Mouse (Mus musculus) kidney, adult 2 months (tissue): ENCODE results near the gene Cdc20. TPM values are rescaled to one million over a fixed set of nuclear protein-coding genes. Genes with fewer than 3 reads are reported as not detected.

ENCODE experiments used
- DNase-seq: peaks from one replicate; pipeline ENCODE4 v3.0.0; 2021
- H3K27ac ChIP-seq: fragments of 200-500 bp; 2 replicates; pipeline ENCODE4 v1.5.1; 2012; ENCODE audit warnings: low read depth, low read length, control low read depth, inconsistent platforms; ENCODE audit not compliant: insufficient read depth
- H3K27me3 ChIP-seq: fragments of 200-500 bp; replicated peaks from 2 replicates; pipeline ENCODE4 v1.6.1; 2012; ENCODE audit warnings: mild to moderate bottlenecking, moderate library complexity, low read length, inconsistent platforms; ENCODE audit not compliant: control insufficient read depth, insufficient read depth
- H3K36me3 ChIP-seq: fragments of 200-500 bp; 2 replicates; pipeline ENCODE4 v1.6.1; 2012; ENCODE audit warnings: mild to moderate bottlenecking, moderate library complexity, low read length, inconsistent platforms; ENCODE audit not compliant: control insufficient read depth, insufficient read depth
- H3K4me1 ChIP-seq: fragments of 200-500 bp; 2 replicates; pipeline ENCODE4 v1.6.1; 2011; ENCODE audit warnings: low read length; ENCODE audit not compliant: control insufficient read depth, insufficient read depth
- H3K4me3 ChIP-seq: fragments of 200-500 bp; 2 replicates; pipeline ENCODE4 v1.5.1; 2011; ENCODE audit warnings: mild to moderate bottlenecking, low read depth, low read length, control low read depth; ENCODE audit not compliant: insufficient read depth
- CTCF ChIP-seq: fragments of 200-500 bp; conservative IDR thresholded peaks from 2 replicates; pipeline ENCODE4 v1.5.1; 2011; ENCODE audit warnings: low read depth, mild to moderate bottlenecking, control low read depth, low read length, moderate library complexity, mixed read lengths; ENCODE audit not compliant: insufficient read depth, insufficient read length
- POLR2A ChIP-seq: fragments of 200-500 bp; IDR thresholded peaks from one replicate; pipeline ENCODE4 v1.6.1; 2011; ENCODE audit warnings: low read depth, low read length, control low read depth
- WGBS: fragments of 180-500 bp; shearing (Covaris S2); methylation state at CpG from one replicate; pipeline ENCODE4 v1.1.7; 2018; 5-methylcytosine and 5-hydroxymethylcytosine counted together
- polyA plus RNA-seq: library from polyadenylated mRNA; depleted of rRNA; stranded (reverse); fragments of >200 nt; gene quantifications from 2 replicates; pipeline ENCODE4 v1.2.3, GENCODE M21; 2012

Cdc20 gene
- polyA plus RNA-seq, 1 experiment = 3.6 TPM

GRCm38 (mm10) chr4:118401918-118402317 is 35.2 kb downstream of the Cdc20 start:
- H3K36me3 ChIP-seq = peaks cover 3% of the 10 kb centered on the region
- no peaks in the 10 kb centered on the region for H3K27me3 ChIP-seq
- no peak for TF ChIP-seq POLR2A
- TF ChIP-seq CTCF = no peak
- no peak for DNase-seq
- no peaks in the 10 kb centered on the region for H3K4me1 ChIP-seq
- 75% methylated on average over 5 of the region's 5 CpGs for WGBS
- no peak overlapping the region for H3K27ac ChIP-seq
- H3K4me3 ChIP-seq = no peak overlapping the region

GRCm38 (mm10) chr4:118401421-118401820 is 35.7 kb downstream of the Cdc20 start:
- H3K27me3 ChIP-seq = no peaks in the 10 kb centered on the region
- TF ChIP-seq POLR2A = no peak
- TF ChIP-seq CTCF = no peak
- H3K27ac ChIP-seq = no peak overlapping the region
- peaks cover 3% of the 10 kb centered on the region for H3K36me3 ChIP-seq
- 82% methylated on average over 3 of the region's 3 CpGs for WGBS
- no peak for DNase-seq
- no peak overlapping the region for H3K4me3 ChIP-seq
- H3K4me1 ChIP-seq = peaks cover 2% of the 10 kb centered on the region; the same call in 1 of the 2 replicates

GRCm38 (mm10) chr4:118398400-118398799 is 38.8 kb downstream of the Cdc20 start:
- 95% methylated on average over 6 of the region's 6 CpGs for WGBS
- DNase-seq = no peak
- Histone ChIP-seq H3K4me1 (peaks cover 2% of the 10 kb centered on the region; the same call in 1 of the 2 replicates), H3K4me3 (no peak overlapping the region), H3K36me3 (peaks cover 3% of the 10 kb centered on the region), H3K27me3 (no peaks in the 10 kb centered on the region), H3K27ac (no peak overlapping the region)
- TF ChIP-seq CTCF = no peak
- no peak for TF ChIP-seq POLR2A

- 38% methylated on average over 3 of the region's 3 CpGs for WGBS
- DNase-seq = peak; percentile 51
- TF ChIP-seq POLR2A (no peak), CTCF (no peak)
- H3K36me3 ChIP-seq = peaks cover 3% of the 10 kb centered on the region
- no peak overlapping the region for H3K4me3 ChIP-seq
- no peaks in the 10 kb centered on the region for H3K27me3 ChIP-seq
- H3K4me1 ChIP-seq = peaks cover 2% of the 10 kb centered on the region; the same call in 1 of the 2 replicates
- H3K27ac ChIP-seq = no peak overlapping the region
Measured at GRCm38 (mm10) chr4:118396433-118396832, 40.7 kb downstream of the Cdc20 start.

GRCm38 (mm10) chr4:118395289-118395688 is 41.9 kb downstream of the Cdc20 start:
- no peak overlapping the region for H3K27ac ChIP-seq
- no peak overlapping the region for H3K4me3 ChIP-seq
- WGBS = 80% methylated on average over 4 of the region's 4 CpGs
- no peak for DNase-seq
- TF ChIP-seq POLR2A = no peak
- TF ChIP-seq CTCF = no peak
- H3K27me3 ChIP-seq = no peaks in the 10 kb centered on the region
- H3K36me3 ChIP-seq = peaks cover 3% of the 10 kb centered on the region
- H3K4me1 ChIP-seq = peaks cover 2% of the 10 kb centered on the region; the same call in 1 of the 2 replicates

DNA sequence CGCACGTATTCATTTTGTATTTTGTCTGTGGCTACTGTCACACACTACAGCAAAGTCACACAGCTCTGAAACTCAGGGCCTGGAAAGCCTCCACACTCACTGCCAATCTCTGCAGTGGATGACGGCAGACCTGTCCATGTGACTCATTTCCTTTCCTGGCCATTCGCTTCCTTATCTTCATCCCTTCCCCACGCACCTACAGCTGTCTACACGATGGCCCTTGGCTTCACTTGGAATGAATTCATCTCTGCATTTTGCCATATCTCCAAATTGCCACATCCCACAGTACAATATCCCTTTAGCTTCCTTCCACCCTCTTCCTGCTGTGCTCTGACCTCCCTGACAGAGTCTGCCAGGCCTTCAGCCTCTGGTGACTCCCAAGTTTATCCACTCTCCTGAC is 42.6 kb downstream of the Cdc20 start:
- DNase-seq = no peak
- Histone ChIP-seq H3K27me3 (no peaks in the 10 kb centered on the region), H3K36me3 (peaks cover 3% of the 10 kb centered on the region), H3K27ac (no peak overlapping the region), H3K4me1 (peaks cover 2% of the 10 kb centered on the region; the same call in 1 of the 2 replicates), H3K4me3 (no peak overlapping the region)
- TF ChIP-seq POLR2A (no peak), CTCF (no peak)
- 82% methylated on average over 6 of the region's 6 CpGs for WGBS

GRCm38 (mm10) chr4:118390146-118390545 is 47.0 kb downstream of the Cdc20 start:
- DNase-seq = no peak
- H3K4me1 ChIP-seq = no peaks in the 10 kb centered on the region
- H3K36me3 ChIP-seq = no peaks in the 10 kb centered on the region; the same call in none of the 2 replicates
- no peak overlapping the region for H3K27ac ChIP-seq
- TF ChIP-seq POLR2A (no peak), CTCF (no peak)
- no peak overlapping the region for H3K4me3 ChIP-seq
- no peaks in the 10 kb centered on the region for H3K27me3 ChIP-seq
- WGBS = 90% methylated on average over 11 of the region's 11 CpGs

- Histone ChIP-seq H3K27ac (no peak overlapping the region), H3K4me1 (no peaks in the 10 kb centered on the region), H3K4me3 (no peak overlapping the region), H3K27me3 (no peaks in the 10 kb centered on the region), H3K36me3 (no peaks in the 10 kb centered on the region; the same call in none of the 2 replicates)
- no peak for TF ChIP-seq POLR2A
- TF ChIP-seq CTCF = no peak
- no peak for DNase-seq
- WGBS = 91% methylated on average over 8 of the region's 8 CpGs
Measured at GRCm38 (mm10) chr4:118387316-118387715, 49.8 kb downstream of the Cdc20 start.
